Mouse (Mus musculus): Measurements from ENCODE around the gene Cnot6l. TPM values are rescaled to one million over a fixed set of nuclear protein-coding genes. Genes with fewer than 3 reads are reported as not detected.

Cnot6l gene
- 8.1 and 11.9 TPM in 2 replicates for polyA plus RNA-seq (2011; ENCODE audit: insufficient read depth, insufficient read length, low replicate concordance, missing spikeins)

DNA sequence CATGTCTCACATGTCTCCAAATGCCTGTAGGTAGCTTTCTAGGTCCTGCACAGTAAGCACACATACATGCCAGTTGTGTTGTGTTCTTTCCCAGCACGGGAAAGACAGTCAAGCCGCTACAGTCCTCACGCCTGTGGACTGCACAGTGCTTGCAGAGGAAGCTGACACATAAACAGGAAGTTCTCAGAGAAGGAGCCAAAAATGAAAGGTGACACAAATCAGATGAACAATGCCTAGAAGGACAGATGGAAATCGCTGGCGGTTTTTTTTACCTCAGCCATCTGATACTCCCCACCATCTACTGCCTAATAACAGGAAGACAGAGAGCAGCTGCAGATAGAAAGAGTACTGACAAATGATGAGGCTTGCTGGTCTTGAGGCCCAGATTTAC is at the start of gene Cnot6l:
Cnot6l (minus strand) TSS at position 151 of the 391 bp plus-strand sequence.
- TF ChIP-seq CTCF (IDR thresholded peaks at IDR 0.05; ENCODE audit: control insufficient read depth, insufficient read depth, low read length), result no peak
- TF ChIP-seq POLR2A (IDR thresholded peaks at IDR 0.05; ENCODE audit: borderline replicate concordance, control insufficient read depth, low read depth, low read length), result no peak

DNA sequence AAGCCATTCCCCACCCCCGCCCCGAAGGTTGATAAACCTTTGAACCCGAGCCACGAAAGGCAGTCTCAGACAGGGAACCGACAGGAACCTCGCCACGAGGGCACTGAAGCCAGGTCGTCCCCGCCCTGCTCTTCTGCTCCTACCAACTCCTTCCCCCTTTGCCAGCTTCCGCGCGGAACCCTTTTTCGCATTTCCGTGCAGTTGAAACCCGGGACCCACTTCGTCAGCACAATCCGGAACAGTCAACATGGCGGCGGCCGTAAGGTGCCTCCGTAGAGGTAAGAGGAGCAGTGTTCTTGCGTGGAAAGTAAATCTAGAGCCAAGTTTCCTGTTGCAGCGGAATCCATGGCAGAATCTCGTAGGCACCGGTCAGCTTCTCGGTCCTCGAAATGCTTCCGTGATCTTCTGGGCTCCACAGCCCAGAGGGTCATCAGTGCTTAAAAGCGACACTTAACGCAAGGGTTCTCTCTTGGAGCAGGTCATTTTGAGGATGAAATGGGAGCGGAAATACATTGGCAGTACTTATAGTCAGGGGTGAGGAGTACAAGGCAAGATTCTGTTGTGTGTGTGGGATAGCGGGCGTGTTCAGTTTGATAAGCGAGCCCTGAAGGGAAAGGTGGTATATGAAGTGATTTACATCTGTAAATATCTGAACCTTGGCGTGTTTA is 46.1 kb upstream of the Cnot6l start:
- under 1% methylated on average over 35 of the region's 35 CpGs for WGBS
- TF ChIP-seq CTCF (IDR thresholded peaks at IDR 0.05; ENCODE audit: control insufficient read depth, insufficient read depth, low read length), result peak; percentile 2; the same call in 1 of the 2 replicates
- peak; percentile 94 for TF ChIP-seq POLR2A (IDR thresholded peaks at IDR 0.05; ENCODE audit: borderline replicate concordance, control insufficient read depth, low read depth, low read length)

More for the DNA sequence above, at the start of gene Cnot6l:
- Histone ChIP-seq H3K4me3 (replicated peaks; ENCODE audit: control insufficient read depth, low read depth, low read length) (peak within 1 kb of the TSS; percentile 61), H3K4me1 (ENCODE audit: control insufficient read depth, insufficient read depth, low read length) (no peaks in the 10 kb centered on the region; the same call in 1 of the 2 replicates), H3K27ac (ENCODE audit: control insufficient read depth, insufficient read depth, low read depth, low read length, poor library complexity) (peak within 1 kb of the TSS; percentile 93)
- 2% methylated on average over 5 of the region's 5 CpGs for WGBS

DNA sequence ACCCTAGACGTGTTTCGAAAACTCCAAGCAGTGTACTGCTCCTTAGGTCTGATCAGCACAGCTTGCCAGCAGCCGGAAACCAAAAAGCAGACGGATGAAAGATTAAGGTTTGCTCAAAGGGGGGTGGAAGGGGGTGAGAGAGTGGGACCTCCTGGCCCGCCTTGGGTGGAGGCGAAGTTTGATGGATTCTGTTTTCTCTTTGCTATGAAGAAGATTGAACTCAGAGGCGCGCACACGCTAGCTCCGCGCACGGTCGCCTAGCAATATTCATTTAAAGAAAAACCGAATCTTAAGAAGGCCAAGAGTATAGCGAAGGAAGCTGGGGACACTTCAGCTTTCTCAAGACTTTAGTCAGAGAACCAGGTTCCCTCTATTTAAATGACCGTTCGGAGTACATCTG is 45.5 kb upstream of the Cnot6l start, which contains the start of gene Mrpl1:
Mrpl1 (plus strand) TSS at position 35 of the 400 bp plus-strand sequence.
- under 1% methylated on average over 17 of the region's 17 CpGs for WGBS
- TF ChIP-seq POLR2A (IDR thresholded peaks at IDR 0.05; ENCODE audit: borderline replicate concordance, control insufficient read depth, low read depth, low read length) (no peak), CTCF (IDR thresholded peaks at IDR 0.05; ENCODE audit: control insufficient read depth, insufficient read depth, low read length) (no peak)
- H3K27ac ChIP-seq (ENCODE audit: control insufficient read depth, insufficient read depth, low read depth, low read length, poor library complexity), result peak within 1 kb of the TSS; percentile 88
- H3K4me1 ChIP-seq (ENCODE audit: control insufficient read depth, insufficient read depth, low read length), result peaks cover 3% of the 10 kb centered on the region
- H3K4me3 ChIP-seq (replicated peaks; ENCODE audit: control insufficient read depth, low read depth, low read length), result peak within 1 kb of the TSS; percentile 80

More for the DNA sequence above, 46.1 kb upstream of the Cnot6l start:
- Histone ChIP-seq H3K4me3 (replicated peaks; ENCODE audit: control insufficient read depth, low read depth, low read length) (peak overlapping the region; percentile 80), H3K4me1 (ENCODE audit: control insufficient read depth, insufficient read depth, low read length) (peaks cover 3% of the 10 kb centered on the region), H3K27ac (ENCODE audit: control insufficient read depth, insufficient read depth, low read depth, low read length, poor library complexity) (peak overlapping the region; percentile 88; the same call in 1 of the 2 replicates)

DNA sequence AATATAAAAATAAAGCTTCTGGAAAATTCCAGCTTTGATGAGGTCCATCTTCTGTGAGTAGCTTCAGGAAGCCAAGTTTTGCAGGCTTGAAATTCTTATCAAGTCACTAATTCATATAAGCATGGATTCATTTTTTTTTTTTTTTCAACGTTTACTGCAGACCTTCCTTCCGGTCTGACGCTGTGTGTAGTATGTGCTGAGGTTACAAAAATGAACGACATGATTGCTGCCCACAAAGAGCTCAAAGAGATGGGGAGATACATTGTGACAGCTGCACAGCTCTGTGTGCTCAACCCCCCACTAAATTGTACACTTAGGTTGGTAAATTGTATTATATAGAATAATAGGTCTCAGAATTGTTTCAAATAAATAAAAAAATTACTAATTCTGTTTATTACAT is 44.6 kb upstream of the Cnot6l start:
- Histone ChIP-seq H3K4me3 (replicated peaks; ENCODE audit: control insufficient read depth, low read depth, low read length) (no peak overlapping the region), H3K27ac (ENCODE audit: control insufficient read depth, insufficient read depth, low read depth, low read length, poor library complexity) (no peak overlapping the region), H3K4me1 (ENCODE audit: control insufficient read depth, insufficient read depth, low read length) (peaks cover 3% of the 10 kb centered on the region)
- TF ChIP-seq POLR2A (IDR thresholded peaks at IDR 0.05; ENCODE audit: borderline replicate concordance, control insufficient read depth, low read depth, low read length), result no peak
- TF ChIP-seq CTCF (IDR thresholded peaks at IDR 0.05; ENCODE audit: control insufficient read depth, insufficient read depth, low read length), result no peak
- 2% methylated on average over 4 of the region's 4 CpGs for WGBS

DNA sequence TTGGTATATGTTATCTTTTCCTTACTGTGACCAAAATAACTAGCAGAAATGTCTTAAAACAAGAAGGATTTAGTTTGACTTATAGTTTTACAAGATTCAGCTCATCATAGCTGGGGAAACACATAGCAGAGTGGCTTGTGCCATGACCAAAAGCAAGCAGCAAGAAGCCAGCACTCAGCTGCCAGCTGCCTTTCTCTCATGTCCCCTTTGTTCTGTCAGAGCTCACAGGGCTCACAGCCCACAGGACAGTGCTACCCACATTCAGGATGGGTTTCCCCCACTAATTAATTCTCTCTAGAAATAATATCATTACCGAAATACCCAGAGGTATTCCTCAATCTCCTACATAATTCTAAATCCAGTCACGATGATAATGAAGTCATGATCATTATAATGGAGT is 43.6 kb upstream of the Cnot6l start:
- Histone ChIP-seq H3K4me3 (replicated peaks; ENCODE audit: control insufficient read depth, low read depth, low read length) (no peak overlapping the region), H3K27ac (ENCODE audit: control insufficient read depth, insufficient read depth, low read depth, low read length, poor library complexity) (no peak overlapping the region), H3K4me1 (ENCODE audit: control insufficient read depth, insufficient read depth, low read length) (peaks cover 3% of the 10 kb centered on the region)
- TF ChIP-seq POLR2A (IDR thresholded peaks at IDR 0.05; ENCODE audit: borderline replicate concordance, control insufficient read depth, low read depth, low read length), result no peak
- no peak for TF ChIP-seq CTCF (IDR thresholded peaks at IDR 0.05; ENCODE audit: control insufficient read depth, insufficient read depth, low read length)
- WGBS, result 88% methylated on average over 2 of the region's 2 CpGs

DNA sequence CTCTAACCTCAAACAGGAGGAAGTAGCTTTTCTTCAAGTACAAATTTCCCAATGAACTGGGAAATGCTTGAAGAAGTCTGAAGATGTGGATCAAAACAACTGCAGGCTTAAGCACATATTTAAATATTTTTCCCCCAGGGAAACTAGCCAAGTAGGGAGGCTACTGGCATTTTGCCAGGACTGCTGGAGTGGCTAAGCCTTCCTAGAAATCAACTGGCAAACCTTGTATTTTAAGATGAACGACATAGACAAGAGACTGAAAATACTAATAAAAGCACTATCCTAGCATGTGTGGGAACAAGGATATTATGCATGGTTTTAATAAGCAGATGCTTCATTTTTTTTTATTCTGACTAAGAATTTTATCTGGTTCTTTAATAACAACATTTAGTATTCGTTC is 42.9 kb upstream of the Cnot6l start:
- Histone ChIP-seq H3K4me1 (ENCODE audit: control insufficient read depth, insufficient read depth, low read length) (peaks cover 3% of the 10 kb centered on the region), H3K27ac (ENCODE audit: control insufficient read depth, insufficient read depth, low read depth, low read length, poor library complexity) (no peak overlapping the region), H3K4me3 (replicated peaks; ENCODE audit: control insufficient read depth, low read depth, low read length) (no peak overlapping the region)
- WGBS, result 26% methylated on average over 2 of the region's 2 CpGs
- TF ChIP-seq CTCF (IDR thresholded peaks at IDR 0.05; ENCODE audit: control insufficient read depth, insufficient read depth, low read length), result no peak
- TF ChIP-seq POLR2A (IDR thresholded peaks at IDR 0.05; ENCODE audit: borderline replicate concordance, control insufficient read depth, low read depth, low read length), result no peak

DNA sequence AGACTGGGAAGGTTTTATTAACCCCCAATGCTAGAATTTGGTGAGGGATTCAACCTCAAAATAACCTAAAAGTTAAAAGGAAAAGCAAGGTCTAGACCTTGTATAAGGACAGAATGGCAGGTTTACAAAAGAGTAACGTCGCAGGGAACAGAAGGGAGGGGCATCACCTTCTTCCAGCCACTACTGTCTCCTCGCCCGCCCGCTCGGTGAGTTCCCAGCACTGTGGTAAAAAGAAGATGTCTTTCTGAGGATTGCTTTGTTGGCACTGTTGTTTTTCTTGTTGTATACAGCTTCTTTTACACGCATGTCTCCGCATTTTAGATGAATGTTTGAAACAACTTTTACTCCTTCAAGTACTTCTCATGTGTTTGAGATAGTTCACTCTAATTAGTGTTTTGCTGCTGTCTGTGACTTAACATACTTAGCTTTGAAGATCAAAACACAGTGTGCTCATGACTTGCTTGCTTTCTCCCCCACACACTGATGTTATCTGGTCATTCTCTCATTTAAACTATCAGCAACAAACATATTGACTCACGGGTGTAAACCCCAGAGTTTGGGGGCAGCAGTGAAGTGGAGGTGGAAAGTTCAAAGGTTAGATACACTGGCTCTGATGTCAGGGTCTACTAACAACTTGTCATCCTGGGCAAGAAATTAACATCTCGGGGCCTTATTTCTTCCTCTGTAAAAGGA is 37.6 kb upstream of the Cnot6l start:
- TF ChIP-seq POLR2A (IDR thresholded peaks at IDR 0.05; ENCODE audit: borderline replicate concordance, control insufficient read depth, low read depth, low read length), result no peak
- TF ChIP-seq CTCF (IDR thresholded peaks at IDR 0.05; ENCODE audit: control insufficient read depth, insufficient read depth, low read length), result no peak
- no peaks in the 10 kb centered on the region for H3K4me1 ChIP-seq (ENCODE audit: control insufficient read depth, insufficient read depth, low read length)
- WGBS, result 87% methylated on average over 10 of the region's 10 CpGs
- H3K4me3 ChIP-seq (replicated peaks; ENCODE audit: control insufficient read depth, low read depth, low read length), result no peak overlapping the region
- no peak overlapping the region for H3K27ac ChIP-seq (ENCODE audit: control insufficient read depth, insufficient read depth, low read depth, low read length, poor library complexity)

DNA sequence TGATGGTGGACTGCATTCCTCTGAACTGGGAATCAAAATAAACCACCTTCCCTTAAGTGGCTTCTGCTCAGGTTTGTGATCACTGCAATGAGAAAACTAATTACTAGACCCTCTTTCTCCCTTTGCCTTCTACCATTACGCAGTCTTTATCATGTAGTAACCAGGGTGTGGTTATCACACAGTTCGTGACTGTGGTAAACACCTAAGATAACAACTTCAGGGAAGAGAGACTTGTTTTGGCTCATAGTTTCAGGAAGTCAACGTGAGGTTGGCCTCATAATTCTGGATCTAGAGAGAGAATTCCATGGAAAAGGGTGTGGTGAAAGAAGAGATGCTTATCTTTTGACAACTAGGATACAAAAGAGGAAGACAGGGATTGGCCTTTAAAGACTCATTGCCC is 36.3 kb upstream of the Cnot6l start:
- WGBS, result 54% methylated on average over 3 of the region's 3 CpGs
- TF ChIP-seq CTCF (IDR thresholded peaks at IDR 0.05; ENCODE audit: control insufficient read depth, insufficient read depth, low read length), result no peak
- H3K27ac ChIP-seq (ENCODE audit: control insufficient read depth, insufficient read depth, low read depth, low read length, poor library complexity), result no peak overlapping the region
- no peak overlapping the region for H3K4me3 ChIP-seq (replicated peaks; ENCODE audit: control insufficient read depth, low read depth, low read length)
- no peaks in the 10 kb centered on the region for H3K4me1 ChIP-seq (ENCODE audit: control insufficient read depth, insufficient read depth, low read length)
